Mouse (Mus musculus) hindbrain, embryonic 16.5 days (tissue): ENCODE results near the gene Hoxd1. TPM values are rescaled to one million over a fixed set of nuclear protein-coding genes. Genes with fewer than 3 reads are reported as not detected.

Experiments
- ATAC-seq: fragments of 200-750 bp; cut with Nextera tagmentation; 2 replicates; pipeline ENCODE4 v1.8.0; 2017; ENCODE audit warnings: moderate TSS enrichment, moderate library complexity
- H3K27ac ChIP-seq: fragments of 300-500 bp; sonication (generic); 2 replicates; pipeline ENCODE4 v1.5.1; 2014; ENCODE audit warnings: low read depth, mild to moderate bottlenecking, control low read depth, low read length, moderate library complexity
- H3K27me3 ChIP-seq: fragments of 300-500 bp; sonication (generic); replicated peaks from 2 replicates; pipeline ENCODE4 v1.6.1; 2014; ENCODE audit warnings: low read length; ENCODE audit not compliant: control insufficient read depth, insufficient read depth
- H3K36me3 ChIP-seq: fragments of 300-500 bp; sonication (generic); 2 replicates; pipeline ENCODE4 v1.6.1; 2014; ENCODE audit warnings: mild to moderate bottlenecking, low read length, moderate library complexity, mixed read lengths; ENCODE audit not compliant: control insufficient read depth, insufficient read depth
- H3K4me1 ChIP-seq: fragments of 300-500 bp; sonication (generic); 2 replicates; pipeline ENCODE4 v1.6.1; 2014; ENCODE audit warnings: low read depth, low read length; ENCODE audit not compliant: control insufficient read depth, insufficient read depth
- H3K4me2 ChIP-seq: fragments of 300-500 bp; sonication (generic); 2 replicates; pipeline ENCODE4 v1.6.1; 2014; ENCODE audit warnings: mild to moderate bottlenecking, low read length, control low read depth, moderate library complexity
- H3K4me3 ChIP-seq: fragments of 300-500 bp; sonication (generic); 2 replicates; pipeline ENCODE4 v1.5.1; 2014; ENCODE audit warnings: mild to moderate bottlenecking, low read length, control low read depth, moderate library complexity
- H3K9ac ChIP-seq: fragments of 300-500 bp; sonication (generic); 2 replicates; pipeline ENCODE4 v1.6.1; 2014; ENCODE audit warnings: low read depth, mild to moderate bottlenecking, control low read depth, low read length, moderate library complexity
- H3K9me3 ChIP-seq: fragments of 300-500 bp; sonication (generic); 2 replicates; pipeline ENCODE4 v1.6.1; 2014; ENCODE audit warnings: mild to moderate bottlenecking, low read length, moderate library complexity; ENCODE audit not compliant: control insufficient read depth
- WGBS: fragments of 180-500 bp; shearing (Covaris S2); extraction: QIAGEN DNeasy Blood & Tissue Kit; methylation state at CpG from one replicate; pipeline ENCODE4 v1.1.7; 2014; 5-methylcytosine and 5-hydroxymethylcytosine counted together
- microRNA counts: library from miRNA; unstranded; fragments of <30 nt; microRNA quantifications from one replicate; lab custom pipeline; 2016
- microRNA-seq: library from miRNA; unstranded; fragments of <30 nt; microRNA quantifications from one replicate; pipeline ENCODE4, GENCODE M21; 2017
- polyA plus RNA-seq: library from polyadenylated mRNA; unstranded; fragments of >200 nt; fragmentation: Nextera tagmentation; extraction: Ambion mirVana; gene quantifications from 2 replicates; pipeline ENCODE4 v1.2.1, GENCODE M21; 2015

Gene Hoxd1
- polyA plus RNA-seq, 1 experiment from 2014 or later, result 1.1 TPM

- H3K36me3 ChIP-seq, result no peaks in the 10 kb centered on the region
- no peaks in the 10 kb centered on the region for H3K27me3 ChIP-seq
- no peak overlapping the region for H3K9ac ChIP-seq
- H3K4me1 ChIP-seq, result no peaks in the 10 kb centered on the region
- ATAC-seq, result no peak
- WGBS, result 84% methylated on average over 5 of the region's 5 CpGs
- H3K27ac ChIP-seq, result no peak overlapping the region
- H3K9me3 ChIP-seq, result no peaks in the 10 kb centered on the region
- H3K4me2 ChIP-seq, result no peak overlapping the region
- H3K4me3 ChIP-seq, result no peak overlapping the region
These were observed 18.6 kb downstream of the Hoxd1 start for GRCm38 (mm10) chr2:74781386-74781785.

GRCm38 (mm10) chr2:74795531-74795930 is 32.8 kb downstream of the Hoxd1 start:
- Histone ChIP-seq H3K4me1 (no peaks in the 10 kb centered on the region), H3K27ac (no peak overlapping the region), H3K9me3 (no peaks in the 10 kb centered on the region), H3K27me3 (no peaks in the 10 kb centered on the region), H3K36me3 (no peaks in the 10 kb centered on the region), H3K4me2 (no peak overlapping the region), H3K9ac (no peak overlapping the region), H3K4me3 (no peak overlapping the region)
- no peak for ATAC-seq
- 43% methylated on average over 7 of the region's 7 CpGs for WGBS

- Histone ChIP-seq H3K9ac (no peak overlapping the region), H3K27ac (no peak overlapping the region), H3K9me3 (no peaks in the 10 kb centered on the region), H3K4me2 (no peak overlapping the region), H3K4me3 (no peak overlapping the region), H3K27me3 (no peaks in the 10 kb centered on the region), H3K4me1 (no peaks in the 10 kb centered on the region), H3K36me3 (no peaks in the 10 kb centered on the region)
- ATAC-seq, result no peak
- 73% methylated on average over 5 of the region's 5 CpGs for WGBS
These were observed 45.7 kb downstream of the Hoxd1 start for GRCm38 (mm10) chr2:74808431-74808830.

MicroRNAs encoded within 50 kb of the gene (microRNA counts, 519-probe panel; counts per million panel counts)
- microRNA mmu-miR-10b (lab: Ali Mortazavi, UCI), result 3,282 counts per million, percentile 87 among the panel's probes with 10 or more counts

Small RNAs within 50 kb of the gene (microRNA-seq; reads per million reads assigned to microRNA genes)
- gene Mir10b, result 40,333 reads per million, percentile 99 among the genes with 10 or more reads in this experiment

Other genes starting within 250 kb of the Hoxd1 start
- 42.9 and 45.2 TPM in 2 replicates for gene Lnpk, start 183.5 kb upstream of the Hoxd1 start, polyA plus RNA-seq
- 0.40 and 0.58 TPM in 2 replicates for gene Evx2, start 103.4 kb upstream of the Hoxd1 start, polyA plus RNA-seq
- 0.06 TPM in 1 of 2 replicates, not detected in the other for gene Hoxd13, start 94.7 kb upstream of the Hoxd1 start, polyA plus RNA-seq
- not detected in 2 replicates for gene Hoxd12, start 88.0 kb upstream of the Hoxd1 start, polyA plus RNA-seq
- not detected in 2 replicates for gene Hoxd11, start 83.4 kb upstream of the Hoxd1 start, polyA plus RNA-seq
- gene Hoxd10, start 71.1 kb upstream of the Hoxd1 start, polyA plus RNA-seq, result not detected in 2 replicates
- 0.07 TPM in 1 of 2 replicates, not detected in the other for gene Hoxd9, start 65.3 kb upstream of the Hoxd1 start, polyA plus RNA-seq
- gene Hoxd8, start 58.4 kb upstream of the Hoxd1 start, polyA plus RNA-seq, result 0.66 and 1.1 TPM in 2 replicates
- gene Hoxd3, start 51.1 kb upstream of the Hoxd1 start, polyA plus RNA-seq, result 43.8 and 48.0 TPM in 2 replicates
- gene Hoxd4, start 51.1 kb upstream of the Hoxd1 start, polyA plus RNA-seq, result 2.2 and 2.3 TPM in 2 replicates
- gene Gm28230, start 36.3 kb upstream of the Hoxd1 start, polyA plus RNA-seq, result 0.45 and 0.72 TPM in 2 replicates
- gene Mtx2, start 62.8 kb downstream of the Hoxd1 start, polyA plus RNA-seq, result 156 and 171 TPM in 2 replicates